Mouse (Mus musculus) hindbrain, embryonic 10.5 days (tissue): ENCODE measurements at regions not wholly inside any gene's neighbourhood (a gene's known extent, or its start where the extent isn't known, plus 50 kb on each side); places are given as distances from the start of the nearest gene placed in this dataset.
"Not testable (repeated sequence)": the region's sequence is repeated elsewhere in the genome, so short reads cannot be mapped to it uniquely, and the experiment has no call there.

ENCODE experiments used
- DNase-seq: peaks from one replicate; pipeline ENCODE4 v3.0.0-alpha.2; 2017; ENCODE audit warnings: low spot score
- H3K27ac ChIP-seq: fragments of 300-500 bp; sonication (generic); 2 replicates; pipeline ENCODE4 v1.5.1; 2016; ENCODE audit warnings: mild to moderate bottlenecking, moderate library complexity
- H3K27me3 ChIP-seq: fragments of 300-500 bp; sonication (generic); 2 replicates; pipeline ENCODE4 v1.6.1; 2016; ENCODE audit warnings: mild to moderate bottlenecking; ENCODE audit not compliant: poor library complexity, insufficient read depth, severe bottlenecking
- H3K36me3 ChIP-seq: fragments of 300-500 bp; sonication (generic); 2 replicates; pipeline ENCODE4 v1.6.1; 2016; ENCODE audit warnings: mild to moderate bottlenecking, moderate library complexity
- H3K4me1 ChIP-seq: fragments of 300-500 bp; sonication (generic); replicated peaks from 2 replicates; pipeline ENCODE4 v1.6.1; 2016; ENCODE audit warnings: mild to moderate bottlenecking
- H3K4me3 ChIP-seq: fragments of 300-500 bp; sonication (generic); 2 replicates; pipeline ENCODE4 v1.5.1; 2016; ENCODE audit warnings: mild to moderate bottlenecking, moderate library complexity
- H3K9me3 ChIP-seq: fragments of 300-500 bp; sonication (generic); 2 replicates; pipeline ENCODE4 v1.6.1; 2016; ENCODE audit warnings: mild to moderate bottlenecking, moderate library complexity
- WGBS: fragments of 180-500 bp; shearing (Covaris S2); methylation state at CpG from one replicate; pipeline ENCODE4 v1.1.7; 2016; 5-methylcytosine and 5-hydroxymethylcytosine counted together

GRCm38 (mm10) chr6:37740982-37741889 is 129.4 kb upstream of the Trim24 start:
- Histone ChIP-seq H3K27me3 (no peaks in the 10 kb centered on the region), H3K4me1 (no peaks in the 10 kb centered on the region), H3K9me3 (peaks cover 8% of the 10 kb centered on the region; the same call in 1 of the 2 replicates), H3K4me3 (no peak overlapping the region), H3K36me3 (no peaks in the 10 kb centered on the region), H3K27ac (no peak overlapping the region)
- DNase-seq: no peak
- WGBS: 88% methylated on average over 14 of the region's 14 CpGs

- DNase-seq, H3K36me3 ChIP-seq, H3K4me1 ChIP-seq, H3K4me3 ChIP-seq, H3K27ac ChIP-seq, H3K9me3 ChIP-seq, H3K27me3 ChIP-seq: not testable (repeated sequence)
- 76% methylated on average over 7 of the region's 7 CpGs for WGBS
Measured at GRCm38 (mm10) chr6:37741916-37742315, 128.7 kb upstream of the Trim24 start.

- Histone ChIP-seq H3K9me3 (0 out of 2 replicates have a peak, but pooled peaks cover 6% of the 10 kb centered on the region), H3K36me3 (no peaks in the 10 kb centered on the region), H3K4me3 (no peak overlapping the region), H3K27ac (no peak overlapping the region), H3K4me1 (no peaks in the 10 kb centered on the region), H3K27me3 (no peaks in the 10 kb centered on the region)
- no peak for DNase-seq
- 83% methylated on average over 4 of the region's 4 CpGs for WGBS
Measured at GRCm38 (mm10) chr6:37744679-37745078, 125.9 kb upstream of the Trim24 start.

GRCm38 (mm10) chr6:37745393-37746100 is 125.1 kb upstream of the Trim24 start:
- Histone ChIP-seq H3K27me3 (no peaks in the 10 kb centered on the region), H3K27ac (no peak overlapping the region), H3K9me3 (0 out of 2 replicates have a peak, but pooled peaks cover 6% of the 10 kb centered on the region), H3K4me3 (no peak overlapping the region), H3K36me3 (no peaks in the 10 kb centered on the region), H3K4me1 (no peaks in the 10 kb centered on the region)
- no peak for DNase-seq
- 94% methylated on average over 11 of the region's 11 CpGs for WGBS

GRCm38 (mm10) chr6:37747793-37748192 is 122.8 kb upstream of the Trim24 start:
- H3K4me3 ChIP-seq, H3K9me3 ChIP-seq, H3K27ac ChIP-seq, DNase-seq, H3K4me1 ChIP-seq, H3K36me3 ChIP-seq, H3K27me3 ChIP-seq: not testable (repeated sequence)
- 92% methylated on average over 4 of the region's 4 CpGs for WGBS

- H3K4me3 ChIP-seq: no peak overlapping the region
- H3K4me1 ChIP-seq: no peaks in the 10 kb centered on the region
- no peak for DNase-seq
- H3K27me3 ChIP-seq: no peaks in the 10 kb centered on the region
- WGBS: 77% methylated on average over 8 of the region's 8 CpGs
- H3K36me3 ChIP-seq: no peaks in the 10 kb centered on the region
- 0 out of 2 replicates have a peak, but pooled peaks cover 6% of the 10 kb centered on the region for H3K9me3 ChIP-seq
- no peak overlapping the region for H3K27ac ChIP-seq
Measured at GRCm38 (mm10) chr6:37748296-37748980, 122.2 kb upstream of the Trim24 start.

- 93% methylated on average over 5 of the region's 5 CpGs for WGBS
- Histone ChIP-seq H3K27me3 (no peaks in the 10 kb centered on the region), H3K36me3 (no peaks in the 10 kb centered on the region), H3K4me3 (no peak overlapping the region), H3K27ac (no peak overlapping the region), H3K9me3 (0 out of 2 replicates have a peak, but pooled peaks cover 6% of the 10 kb centered on the region), H3K4me1 (no peaks in the 10 kb centered on the region)
- DNase-seq: no peak
Measured at GRCm38 (mm10) chr6:37749016-37749415, 121.6 kb upstream of the Trim24 start.

- Histone ChIP-seq H3K36me3 (no peaks in the 10 kb centered on the region), H3K27ac (no peak overlapping the region), H3K4me1 (no peaks in the 10 kb centered on the region), H3K27me3 (no peaks in the 10 kb centered on the region), H3K4me3 (no peak overlapping the region), H3K9me3 (0 out of 2 replicates have a peak, but pooled peaks cover 6% of the 10 kb centered on the region)
- WGBS: 91% methylated on average over 3 of the region's 3 CpGs
- no peak for DNase-seq
Measured at GRCm38 (mm10) chr6:37750271-37750670, 120.3 kb upstream of the Trim24 start.

- H3K27ac ChIP-seq: no peak overlapping the region
- no peaks in the 10 kb centered on the region for H3K36me3 ChIP-seq
- H3K4me1 ChIP-seq: no peaks in the 10 kb centered on the region
- H3K4me3 ChIP-seq: no peak overlapping the region
- no peak for DNase-seq
- H3K27me3 ChIP-seq: no peaks in the 10 kb centered on the region
- 0 out of 2 replicates have a peak, but pooled peaks cover 3% of the 10 kb centered on the region for H3K9me3 ChIP-seq
Measured at GRCm38 (mm10) chr6:37751701-37752100, 118.9 kb upstream of the Trim24 start.

GRCm38 (mm10) chr6:37761003-37761402 is 109.6 kb upstream of the Trim24 start:
- H3K27me3 ChIP-seq, DNase-seq, H3K27ac ChIP-seq, H3K4me3 ChIP-seq, H3K9me3 ChIP-seq, H3K36me3 ChIP-seq, H3K4me1 ChIP-seq: not testable (repeated sequence)
- 90% methylated on average over 4 of the region's 5 CpGs for WGBS

- DNase-seq: no peak
- H3K36me3 ChIP-seq: no peaks in the 10 kb centered on the region
- no peaks in the 10 kb centered on the region for H3K27me3 ChIP-seq
- H3K4me3 ChIP-seq: no peak overlapping the region
- no peaks in the 10 kb centered on the region for H3K4me1 ChIP-seq
- H3K27ac ChIP-seq: no peak overlapping the region
- WGBS: 82% methylated on average over 2 of the region's 2 CpGs
- no peaks in the 10 kb centered on the region for H3K9me3 ChIP-seq
Measured at GRCm38 (mm10) chr6:37763036-37763435, 107.6 kb upstream of the Trim24 start.

GRCm38 (mm10) chr6:37767690-37768089 is 102.9 kb upstream of the Trim24 start:
- Histone ChIP-seq H3K4me1 (no peaks in the 10 kb centered on the region), H3K36me3 (no peaks in the 10 kb centered on the region), H3K9me3 (no peaks in the 10 kb centered on the region), H3K27ac (no peak overlapping the region), H3K4me3 (no peak overlapping the region), H3K27me3 (no peaks in the 10 kb centered on the region)
- DNase-seq: no peak

GRCm38 (mm10) chr6:37773294-37773693 is 97.3 kb upstream of the Trim24 start:
- no peak overlapping the region for H3K4me3 ChIP-seq
- no peak for DNase-seq
- no peaks in the 10 kb centered on the region for H3K9me3 ChIP-seq
- H3K4me1 ChIP-seq: no peaks in the 10 kb centered on the region
- no peaks in the 10 kb centered on the region for H3K27me3 ChIP-seq
- no peaks in the 10 kb centered on the region for H3K36me3 ChIP-seq
- H3K27ac ChIP-seq: no peak overlapping the region
